Mouse (Mus musculus) gastrocnemius, adult 8-10 months (tissue): ENCODE data around the gene Ntsr1. TPM values are rescaled to one million over a fixed set of nuclear protein-coding genes. Genes with fewer than 3 reads are reported as not detected.

Experiments
- DNase-seq, 2 experiments: peaks; one replicate each; pipeline ENCODE4 v3.0.0; 2022; ENCODE audit warnings: low spot score in 2 of 2
- total RNA-seq, 4 experiments: library from RNA; stranded (reverse); gene quantifications; 2 replicates each; pipeline ENCODE4 v1.2.4; 2022

The Ntsr1 gene
- total RNA-seq, 4 experiments from 2014 or later: 0.11 TPM; not detected in 3

GRCm38 (mm10) chr2:180556470-180556869, 56.7 kb downstream of the Ntsr1 start:
- DNase-seq: no peak

- no peak for DNase-seq
Measured at GRCm38 (mm10) chr2:180560245-180560644, 60.5 kb downstream of the Ntsr1 start.

GRCm38 (mm10) chr2:180562146-180562545, 62.4 kb downstream of the Ntsr1 start:
- no peak for DNase-seq

GRCm38 (mm10) chr2:180563296-180563695, 63.5 kb downstream of the Ntsr1 start:
- no peak for DNase-seq

GRCm38 (mm10) chr2:180563841-180564240, 64.1 kb downstream of the Ntsr1 start:
- DNase-seq: no peak

- DNase-seq: no peak
Measured at GRCm38 (mm10) chr2:180566240-180566913, 66.6 kb downstream of the Ntsr1 start.

- DNase-seq: peak; percentile 49 to 55
Measured at GRCm38 (mm10) chr2:180569028-180569643, 69.4 kb downstream of the Ntsr1 start.

- DNase-seq: no peak
Measured at GRCm38 (mm10) chr2:180576482-180576881, 76.7 kb downstream of the Ntsr1 start.

GRCm38 (mm10) chr2:180578686-180579085, 78.9 kb downstream of the Ntsr1 start:
- DNase-seq: peak; percentile 39 to 43

GRCm38 (mm10) chr2:180581002-180581401, 81.2 kb downstream of the Ntsr1 start, which contains the start of gene Mrgbp:
Gene Mrgbp, plus strand, starts transcription at chr2:180581304.
- DNase-seq: no peak

- DNase-seq: peak; percentile 90 to 94
Measured at GRCm38 (mm10) chr2:180582481-180583153, 82.8 kb downstream of the Ntsr1 start.

- no peak for DNase-seq
Measured at GRCm38 (mm10) chr2:180583154-180583507, 83.4 kb downstream of the Ntsr1 start.

- DNase-seq: no peak
Measured at GRCm38 (mm10) chr2:180588736-180589122, 89.0 kb downstream of the Ntsr1 start.

- peak; percentile 67 to 71 for DNase-seq
Measured at GRCm38 (mm10) chr2:180589123-180589831, 89.5 kb downstream of the Ntsr1 start, which contains the start of gene Ogfr. Gene Ogfr, plus strand, starts transcription at chr2:180589245.

Other genes with a start within 250 kb of the Ntsr1 start
- gene Rps21, start 242.6 kb upstream of the Ntsr1 start, total RNA-seq: 100 to 1,000 TPM; 348 to 580 (median 436) TPM
- gene Cables2, start 226.5 kb upstream of the Ntsr1 start, total RNA-seq: 10 to 100 TPM in 1 of 4 experiments, 1 to 10 TPM in 3; 8.1 to 10.8 (median 9.0) TPM
- gene Rbbp8nl, start 210.1 kb upstream of the Ntsr1 start, total RNA-seq: not detected
- gene Gata5, start 165.3 kb upstream of the Ntsr1 start, total RNA-seq: not detected
- gene Slco4a1, start 43.7 kb upstream of the Ntsr1 start, total RNA-seq: under 1 TPM in 3 of 4 experiments, not detected in 1; 0.09 to 0.10 (median 0.10) TPM
- gene Mrgbp, start 81.3 kb downstream of the Ntsr1 start, total RNA-seq: 1 to 10 TPM; 3.6 to 5.1 (median 4.7) TPM
- gene Ogfr, start 89.3 kb downstream of the Ntsr1 start, total RNA-seq: 10 to 100 TPM; 21.3 to 24.7 (median 22.3) TPM
- gene Col9a3, start 97.8 kb downstream of the Ntsr1 start, total RNA-seq: under 1 TPM in 1 of 4 experiments, not detected in 3; 0.11 TPM
- gene Tcfl5, start 142.7 kb downstream of the Ntsr1 start, total RNA-seq: not detected
- gene Dido1, start 210.0 kb downstream of the Ntsr1 start, total RNA-seq: 10 to 100 TPM; 13.2 to 17.8 (median 14.6) TPM
- gene Gid8, start 210.1 kb downstream of the Ntsr1 start, total RNA-seq: 10 to 100 TPM; 33.7 to 41.1 (median 34.8) TPM
- under 1 TPM in 1 of 4 experiments, not detected in 3; 0.25 TPM for gene Slc17a9, start 225.3 kb downstream of the Ntsr1 start, total RNA-seq